Mouse (Mus musculus) forebrain, embryonic 15.5 days (tissue): Measurements from ENCODE around the gene Krtap5-1. TPM values are rescaled to one million over a fixed set of nuclear protein-coding genes. Genes with fewer than 3 reads are reported as not detected.
A peak's percentile ranks its signal among the peaks of the same experiment; 100 is the strongest.
"Not testable (repeated sequence)": the region's sequence is repeated elsewhere in the genome, so short reads cannot be mapped to it uniquely, and the experiment has no call there.

Source experiments
- ATAC-seq: fragments of 200-750 bp; cut with Nextera tagmentation; replicated peaks from 2 replicates; pipeline ENCODE4 v1.8.0; 2017; ENCODE audit warnings: mild to moderate bottlenecking, moderate TSS enrichment, moderate library complexity
- H3K27ac ChIP-seq: fragments of 300-500 bp; sonication (generic); replicated peaks from 2 replicates; pipeline ENCODE4 v1.5.1; 2015; ENCODE audit warnings: mild to moderate bottlenecking, inconsistent platforms
- H3K27me3 ChIP-seq: fragments of 300-500 bp; sonication (generic); 2 replicates; pipeline ENCODE4 v1.6.1; 2015; ENCODE audit warnings: inconsistent platforms
- H3K36me3 ChIP-seq: fragments of 300-500 bp; sonication (generic); 2 replicates; pipeline ENCODE4 v1.6.1; 2015; ENCODE audit warnings: mild to moderate bottlenecking, inconsistent platforms
- H3K4me1 ChIP-seq: fragments of 300-500 bp; sonication (generic); 2 replicates; pipeline ENCODE4 v1.6.1; 2015; ENCODE audit warnings: inconsistent platforms
- H3K4me2 ChIP-seq: fragments of 300-500 bp; sonication (generic); replicated peaks from 2 replicates; pipeline ENCODE4 v1.6.1; 2015; ENCODE audit warnings: mild to moderate bottlenecking, inconsistent platforms
- H3K4me3 ChIP-seq: fragments of 300-500 bp; sonication (generic); 2 replicates; pipeline ENCODE4 v1.5.1; 2015; ENCODE audit warnings: mild to moderate bottlenecking, inconsistent platforms
- H3K9ac ChIP-seq: fragments of 300-500 bp; sonication (generic); replicated peaks from 2 replicates; pipeline ENCODE4 v1.6.1; 2015; ENCODE audit warnings: mild to moderate bottlenecking, inconsistent platforms
- H3K9me3 ChIP-seq: fragments of 300-500 bp; sonication (generic); 2 replicates; pipeline ENCODE4 v1.6.1; 2016; ENCODE audit warnings: inconsistent platforms
- WGBS: fragments of 180-500 bp; shearing (Covaris S2); methylation state at CpG from one replicate; pipeline ENCODE4 v1.1.7; 2015; ENCODE audit warnings: mixed read lengths; 5-methylcytosine and 5-hydroxymethylcytosine counted together
- polyA plus RNA-seq: library from polyadenylated mRNA; unstranded; fragments of >200 nt; fragmentation: Nextera tagmentation; extraction: Ambion mirVana; gene quantifications from 2 replicates; pipeline ENCODE4 v1.2.1, GENCODE M21; 2015

Krtap5-1 gene
- not detected in 2 replicates for polyA plus RNA-seq

DNA sequence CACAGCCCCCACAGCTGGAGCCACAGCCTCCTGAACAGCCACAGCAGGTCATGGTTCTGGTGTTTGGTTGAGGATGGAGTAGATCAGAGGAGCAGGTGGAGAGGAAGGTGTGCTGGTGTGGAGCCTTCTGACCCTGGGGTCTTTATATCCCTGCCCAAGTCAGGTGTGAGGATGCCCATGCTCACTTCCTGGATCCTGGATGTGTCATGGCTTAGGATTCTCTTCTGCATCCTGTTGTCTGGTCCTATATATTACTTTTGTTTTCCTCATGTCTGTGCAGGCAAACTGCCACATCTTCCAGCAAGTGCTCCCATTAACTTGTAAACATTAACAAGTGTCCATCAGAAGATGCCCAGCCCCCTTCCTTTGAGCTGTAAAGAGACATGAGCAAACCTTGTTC lies at the start of gene Krtap5-1:
Krtap5-1 (minus strand) TSS at position 101 of the 400 bp plus-strand sequence.
- not testable (repeated sequence) for H3K4me3 ChIP-seq, H3K36me3 ChIP-seq, H3K4me1 ChIP-seq, H3K27me3 ChIP-seq, H3K9ac ChIP-seq, H3K4me2 ChIP-seq, H3K27ac ChIP-seq, H3K9me3 ChIP-seq, ATAC-seq

DNA sequence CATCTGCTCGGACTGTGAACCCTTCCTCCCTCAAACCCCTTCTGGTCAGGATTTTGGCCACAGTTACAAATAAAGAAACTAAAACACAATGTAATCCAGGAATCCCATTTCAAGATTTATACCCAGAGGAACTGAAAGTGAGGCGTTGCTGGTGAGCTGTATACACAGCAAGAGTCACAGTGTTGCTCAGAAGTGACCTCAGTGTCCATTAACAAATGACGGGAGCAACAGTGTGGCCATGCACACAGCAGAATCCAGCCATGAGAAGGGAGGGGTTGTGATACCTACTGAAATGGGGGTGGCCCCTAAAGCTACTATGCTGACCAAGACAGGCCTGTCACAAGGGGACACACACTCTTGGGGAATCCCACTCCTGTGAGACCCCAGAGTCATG lies 45.3 kb upstream of the Krtap5-1 start:
- Histone ChIP-seq H3K9me3 (no peaks in the 10 kb centered on the region), H3K4me1 (no peaks in the 10 kb centered on the region), H3K9ac (no peak overlapping the region), H3K4me3 (no peak overlapping the region), H3K36me3 (no peaks in the 10 kb centered on the region), H3K27me3 (no peaks in the 10 kb centered on the region), H3K27ac (no peak overlapping the region), H3K4me2 (no peak overlapping the region)
- ATAC-seq: no peak
- WGBS: 85% methylated on average over 3 of the region's 3 CpGs

GRCm38 (mm10) chr7:142341564-142342246 lies 44.8 kb upstream of the Krtap5-1 start:
- H3K9me3 ChIP-seq: no peaks in the 10 kb centered on the region
- 74% methylated on average over 10 of the region's 10 CpGs for WGBS
- no peaks in the 10 kb centered on the region for H3K4me1 ChIP-seq
- H3K9ac ChIP-seq: no peak overlapping the region
- no peaks in the 10 kb centered on the region for H3K27me3 ChIP-seq
- no peak overlapping the region for H3K27ac ChIP-seq
- ATAC-seq: no peak
- no peaks in the 10 kb centered on the region for H3K36me3 ChIP-seq
- H3K4me3 ChIP-seq: no peak overlapping the region
- no peak overlapping the region for H3K4me2 ChIP-seq

GRCm38 (mm10) chr7:142340269-142340970 lies 43.5 kb upstream of the Krtap5-1 start:
- H3K9ac ChIP-seq: no peak overlapping the region
- H3K27ac ChIP-seq: no peak overlapping the region
- no peak overlapping the region for H3K4me3 ChIP-seq
- no peaks in the 10 kb centered on the region for H3K27me3 ChIP-seq
- H3K4me1 ChIP-seq: no peaks in the 10 kb centered on the region
- 59% methylated on average over 10 of the region's 10 CpGs for WGBS
- H3K9me3 ChIP-seq: no peaks in the 10 kb centered on the region
- H3K36me3 ChIP-seq: no peaks in the 10 kb centered on the region
- H3K4me2 ChIP-seq: no peak overlapping the region
- ATAC-seq: no peak

DNA sequence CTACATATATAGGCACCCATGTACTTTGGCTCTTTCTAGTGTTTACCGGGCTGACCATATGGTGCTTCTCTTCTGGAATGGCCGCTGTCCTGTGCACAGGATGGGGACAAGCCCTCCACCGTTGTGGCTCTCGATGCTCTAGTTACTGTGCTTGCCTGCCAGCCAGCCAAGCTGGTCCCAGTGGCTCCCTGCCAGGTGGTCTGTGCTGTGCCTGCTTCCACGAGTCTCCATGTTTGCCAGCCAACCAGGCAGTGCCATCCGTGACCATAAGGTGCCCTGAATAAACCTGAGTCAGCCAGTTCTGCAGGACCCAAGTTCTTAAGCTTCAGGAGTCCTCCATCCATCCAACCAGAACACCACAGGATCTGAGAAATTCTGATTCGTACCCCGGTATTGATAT lies 38.2 kb upstream of the Krtap5-1 start:
- ATAC-seq: peak; percentile 44; the same call in 1 of the 2 replicates

GRCm38 (mm10) chr7:142334246-142334645 lies 37.3 kb upstream of the Krtap5-1 start:
- peak; percentile 90 for ATAC-seq
- Histone ChIP-seq H3K4me2 (no peak overlapping the region), H3K36me3 (no peaks in the 10 kb centered on the region), H3K9ac (no peak overlapping the region), H3K27ac (no peak overlapping the region), H3K27me3 (no peaks in the 10 kb centered on the region), H3K9me3 (no peaks in the 10 kb centered on the region), H3K4me1 (peaks cover 6% of the 10 kb centered on the region; the same call in 1 of the 2 replicates), H3K4me3 (no peak overlapping the region)
- 0% methylated on average over 3 of the region's 3 CpGs for WGBS

More for the DNA sequence above, 38.2 kb upstream of the Krtap5-1 start:
- H3K27me3 ChIP-seq: no peaks in the 10 kb centered on the region
- H3K36me3 ChIP-seq: no peaks in the 10 kb centered on the region
- H3K27ac ChIP-seq: no peak overlapping the region
- no peak overlapping the region for H3K4me2 ChIP-seq
- no peaks in the 10 kb centered on the region for H3K9me3 ChIP-seq
- H3K4me3 ChIP-seq: no peak overlapping the region
- H3K9ac ChIP-seq: no peak overlapping the region
- peaks cover 6% of the 10 kb centered on the region; the same call in 1 of the 2 replicates for H3K4me1 ChIP-seq
- whole genome bisulfite sequencing: 71% methylated on average over 8 of the region's 8 CpGs

GRCm38 (mm10) chr7:142332741-142333140 lies 35.8 kb upstream of the Krtap5-1 start:
- H3K36me3 ChIP-seq, H3K27me3 ChIP-seq, ATAC-seq, H3K4me2 ChIP-seq, H3K4me1 ChIP-seq, H3K9me3 ChIP-seq, H3K27ac ChIP-seq, H3K4me3 ChIP-seq, H3K9ac ChIP-seq: not testable (repeated sequence)
- WGBS: 60% methylated on average over 3 of the region's 9 CpGs

- no peaks in the 10 kb centered on the region for H3K36me3 ChIP-seq
- no peak overlapping the region for H3K27ac ChIP-seq
- ATAC-seq: no peak
- no peak overlapping the region for H3K4me3 ChIP-seq
- H3K4me2 ChIP-seq: no peak overlapping the region
- H3K27me3 ChIP-seq: no peaks in the 10 kb centered on the region
- no peak overlapping the region for H3K9ac ChIP-seq
- H3K9me3 ChIP-seq: no peaks in the 10 kb centered on the region
- WGBS: 90% methylated on average over 4 of the region's 4 CpGs
- H3K4me1 ChIP-seq: peaks cover 6% of the 10 kb centered on the region; the same call in 1 of the 2 replicates
Observed at GRCm38 (mm10) chr7:142331281-142331680, 34.4 kb upstream of the Krtap5-1 start.

DNA sequence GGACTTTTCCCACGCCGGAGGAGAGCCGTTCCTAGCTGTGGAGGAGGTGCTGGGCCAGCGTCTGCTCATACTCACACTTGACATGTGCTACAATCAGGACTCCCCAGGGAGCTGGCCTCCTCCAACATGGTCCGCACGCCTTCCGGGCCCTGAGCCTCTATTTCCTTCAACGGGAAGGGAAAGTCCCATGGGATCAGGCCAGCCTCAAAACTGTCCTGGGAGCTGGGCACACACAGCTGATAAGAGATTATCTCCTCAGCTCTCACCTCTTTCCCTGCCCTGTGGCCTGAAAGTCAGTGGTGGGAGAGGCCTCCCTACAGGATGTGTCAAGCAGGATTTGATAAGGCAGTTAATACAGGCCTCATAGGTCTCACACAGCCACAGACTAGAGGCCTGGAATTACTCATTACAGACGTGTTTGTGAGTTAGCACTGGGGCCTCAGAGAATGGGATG lies 33.4 kb upstream of the Krtap5-1 start:
- Histone ChIP-seq H3K4me1 (peaks cover 5% of the 10 kb centered on the region; the same call in 1 of the 2 replicates), H3K9me3 (no peaks in the 10 kb centered on the region), H3K36me3 (no peaks in the 10 kb centered on the region), H3K4me3 (no peak overlapping the region), H3K27ac (no peak overlapping the region), H3K27me3 (no peaks in the 10 kb centered on the region), H3K4me2 (no peak overlapping the region), H3K9ac (no peak overlapping the region)
- ATAC-seq: no peak
- WGBS: 77% methylated on average over 9 of the region's 9 CpGs

DNA sequence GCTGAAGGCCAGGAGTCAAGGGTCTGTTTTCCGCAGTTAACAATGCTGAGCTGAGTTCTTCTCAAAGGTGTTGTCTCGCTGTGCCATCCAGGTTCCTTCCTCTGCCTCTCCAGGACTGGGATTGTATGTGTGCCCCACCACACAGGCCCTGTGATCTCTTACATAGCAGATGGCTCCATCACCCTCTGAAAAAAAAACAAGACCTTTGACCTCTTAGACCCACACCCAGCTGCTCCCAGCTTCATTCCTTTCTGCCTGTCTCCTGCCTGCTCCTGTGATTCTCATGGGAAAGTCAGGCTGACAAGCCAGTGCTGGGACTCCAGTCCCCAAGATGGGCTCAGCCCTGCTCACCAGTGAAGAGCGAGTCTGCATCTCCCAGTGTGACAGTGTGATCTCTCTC lies 31.6 kb upstream of the Krtap5-1 start:
- H3K4me1 ChIP-seq: no peaks in the 10 kb centered on the region
- H3K27ac ChIP-seq: no peak overlapping the region
- no peaks in the 10 kb centered on the region for H3K27me3 ChIP-seq
- H3K36me3 ChIP-seq: no peaks in the 10 kb centered on the region
- ATAC-seq: no peak
- H3K4me2 ChIP-seq: no peak overlapping the region
- H3K4me3 ChIP-seq: no peak overlapping the region
- H3K9me3 ChIP-seq: no peaks in the 10 kb centered on the region
- H3K9ac ChIP-seq: no peak overlapping the region
- WGBS: 73% methylated on average over 3 of the region's 3 CpGs

GRCm38 (mm10) chr7:142326714-142327445 lies 30.0 kb upstream of the Krtap5-1 start:
- 79% methylated on average over 9 of the region's 9 CpGs for WGBS
- Histone ChIP-seq H3K27ac (no peak overlapping the region), H3K36me3 (no peaks in the 10 kb centered on the region), H3K4me1 (no peaks in the 10 kb centered on the region), H3K9ac (no peak overlapping the region), H3K27me3 (no peaks in the 10 kb centered on the region), H3K4me3 (no peak overlapping the region), H3K4me2 (no peak overlapping the region), H3K9me3 (no peaks in the 10 kb centered on the region)
- ATAC-seq: no peak
